Mouse (Mus musculus): Measurements from ENCODE around the gene Nol12.

DNA sequence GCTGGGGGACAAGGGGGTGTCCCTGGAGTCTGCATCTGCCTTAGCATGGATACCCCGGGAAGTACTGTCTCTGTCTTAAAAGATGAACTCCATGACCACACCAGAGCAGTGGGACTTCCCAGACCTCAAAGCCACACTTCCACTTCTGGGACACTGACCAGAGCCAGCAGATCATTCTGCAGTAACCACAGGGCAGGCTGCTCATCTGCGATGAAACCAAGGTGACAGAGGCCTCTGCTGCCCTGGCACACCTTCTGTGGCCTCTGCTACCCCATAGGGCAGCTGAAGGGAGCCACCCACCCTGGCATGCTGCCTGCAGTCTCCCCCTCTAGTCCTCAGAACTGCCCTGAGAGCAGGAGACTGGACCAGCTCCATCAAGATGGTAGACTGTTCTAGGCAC, 39.0 kb upstream of the Nol12 start:
- TF ChIP-seq POLR2A (IDR thresholded peaks at IDR 0.05; ENCODE audit: borderline replicate concordance, extremely low read depth, low read depth, low read length), result no peak
- no peak for TF ChIP-seq CTCF (IDR thresholded peaks at IDR 0.05; ENCODE audit: insufficient read depth, low read length)

Data from lung, adult 2 months (tissue).